Mouse (Mus musculus) embryonic facial prominence, embryonic 11.5 days (tissue): ENCODE data around the gene Syce3. TPM values are rescaled to one million over a fixed set of nuclear protein-coding genes. Genes with fewer than 3 reads are reported as not detected.
A peak's percentile ranks its signal among the peaks of the same experiment; 100 is the strongest.

ENCODE experiments used
- ATAC-seq: fragments of 200-750 bp; cut with Nextera tagmentation; replicated peaks from 2 replicates; pipeline ENCODE4 v1.8.0; 2017; ENCODE audit warnings: low read depth; ENCODE audit not compliant: insufficient number of reproducible peaks, low FRiP score, low TSS enrichment
- DNase-seq: peaks from one replicate; pipeline ENCODE4 v3.0.0-alpha.2; 2015; ENCODE audit warnings: low spot score
- H3K27ac ChIP-seq: fragments of 300-500 bp; sonication (generic); replicated peaks from 2 replicates; pipeline ENCODE4 v1.5.1; 2014; ENCODE audit warnings: mild to moderate bottlenecking, low read depth, low read length, control low read depth
- H3K27me3 ChIP-seq: fragments of 300-500 bp; sonication (generic); 2 replicates; pipeline ENCODE4 v1.6.1; 2014; ENCODE audit warnings: mild to moderate bottlenecking, low read length, moderate library complexity, mixed read lengths; ENCODE audit not compliant: control insufficient read depth, insufficient read depth
- H3K36me3 ChIP-seq: fragments of 300-500 bp; sonication (generic); replicated peaks from 2 replicates; pipeline ENCODE4 v1.6.1; 2014; ENCODE audit warnings: low read depth, mild to moderate bottlenecking, low read length, moderate library complexity, mixed read lengths; ENCODE audit not compliant: control insufficient read depth, insufficient read depth
- H3K4me1 ChIP-seq: fragments of 300-500 bp; sonication (generic); 2 replicates; pipeline ENCODE4 v1.6.1; 2014; ENCODE audit warnings: low read length, mixed read lengths; ENCODE audit not compliant: control insufficient read depth, insufficient read depth
- H3K4me2 ChIP-seq: fragments of 300-500 bp; sonication (generic); 2 replicates; pipeline ENCODE4 v1.6.1; 2014; ENCODE audit warnings: low read depth, mild to moderate bottlenecking, control low read depth, low read length, moderate library complexity
- H3K4me3 ChIP-seq: fragments of 300-500 bp; sonication (generic); 2 replicates; pipeline ENCODE4 v1.5.1; 2014; ENCODE audit warnings: low read depth, low read length, control low read depth
- H3K9ac ChIP-seq: fragments of 300-500 bp; sonication (generic); replicated peaks from 2 replicates; pipeline ENCODE4 v1.6.1; 2014; ENCODE audit warnings: mild to moderate bottlenecking, control low read depth, low read length
- H3K9me3 ChIP-seq: fragments of 300-500 bp; sonication (generic); replicated peaks from 2 replicates; pipeline ENCODE4 v1.6.1; 2016; ENCODE audit warnings: mild to moderate bottlenecking, low read length, inconsistent platforms, mixed read lengths; ENCODE audit not compliant: control insufficient read depth
- WGBS: fragments of 180-500 bp; shearing (Covaris S2); extraction: QIAGEN DNeasy Blood & Tissue Kit; methylation state at CpG from one replicate; pipeline ENCODE4 v1.1.7; 2014; 5-methylcytosine and 5-hydroxymethylcytosine counted together
- polyA plus RNA-seq: library from polyadenylated mRNA; unstranded; fragments of >200 nt; fragmentation: Nextera tagmentation; extraction: Ambion mirVana; gene quantifications from 2 replicates; pipeline ENCODE4 v1.2.1, GENCODE M21; 2014

The Syce3 gene
- polyA plus RNA-seq, 1 experiment from 2014 or later: not detected

- H3K4me3 ChIP-seq: peak within 1 kb of the TSS; percentile 75
- H3K4me1 ChIP-seq: no peaks in the 10 kb centered on the region
- H3K27me3 ChIP-seq: no peaks in the 10 kb centered on the region
- under 1% methylated on average over 67 of the region's 70 CpGs for WGBS
- peak; percentile 94 for ATAC-seq
- H3K9ac ChIP-seq: peak within 1 kb of the TSS; percentile 78
- H3K36me3 ChIP-seq: 0 out of 2 replicates have a peak, but pooled peaks cover 3% of the 10 kb centered on the region
- peak; percentile 94 for DNase-seq
- H3K4me2 ChIP-seq: peak within 1 kb of the TSS; percentile 93
- H3K9me3 ChIP-seq: no peaks in the 10 kb centered on the region
- peak within 1 kb of the TSS; percentile 79 for H3K27ac ChIP-seq
Observed at GRCm38 (mm10) chr15:89429352-89430221, 19.3 kb upstream of the Syce3 start, which contains the start of the genes C730034F03Rik, Gm44502 and Chkb. C730034F03Rik (plus strand) TSS chr15:89429589. Gm44502 (minus strand) TSS chr15:89429696. Chkb (minus strand) TSS chr15:89429908.

GRCm38 (mm10) chr15:89428821-89429351 is 18.6 kb upstream of the Syce3 start:
- 5% methylated on average over 22 of the region's 22 CpGs for WGBS
- H3K27ac ChIP-seq: no peak overlapping the region

GRCm38 (mm10) chr15:89428136-89428790 is 18.0 kb upstream of the Syce3 start:
- no peak for ATAC-seq
- Histone ChIP-seq H3K4me3 (peak overlapping the region; percentile 75), H3K4me2 (peak overlapping the region; percentile 93), H3K9me3 (no peaks in the 10 kb centered on the region), H3K27ac (no peak overlapping the region), H3K27me3 (no peaks in the 10 kb centered on the region), H3K36me3 (0 out of 2 replicates have a peak, but pooled peaks cover 3% of the 10 kb centered on the region), H3K4me1 (no peaks in the 10 kb centered on the region), H3K9ac (peak overlapping the region; percentile 78)
- no peak for DNase-seq
- 85% methylated on average over 19 of the region's 19 CpGs for WGBS

More at GRCm38 (mm10) chr15:89428821-89429351, 18.6 kb upstream of the Syce3 start:
- Histone ChIP-seq H3K9me3 (no peaks in the 10 kb centered on the region), H3K4me2 (peak overlapping the region; percentile 93), H3K36me3 (0 out of 2 replicates have a peak, but pooled peaks cover 3% of the 10 kb centered on the region), H3K9ac (peak overlapping the region; percentile 78), H3K4me1 (no peaks in the 10 kb centered on the region), H3K4me3 (peak overlapping the region; percentile 75), H3K27me3 (no peaks in the 10 kb centered on the region)
- ATAC-seq (peak; percentile 68), DNase-seq (no peak)

DNA sequence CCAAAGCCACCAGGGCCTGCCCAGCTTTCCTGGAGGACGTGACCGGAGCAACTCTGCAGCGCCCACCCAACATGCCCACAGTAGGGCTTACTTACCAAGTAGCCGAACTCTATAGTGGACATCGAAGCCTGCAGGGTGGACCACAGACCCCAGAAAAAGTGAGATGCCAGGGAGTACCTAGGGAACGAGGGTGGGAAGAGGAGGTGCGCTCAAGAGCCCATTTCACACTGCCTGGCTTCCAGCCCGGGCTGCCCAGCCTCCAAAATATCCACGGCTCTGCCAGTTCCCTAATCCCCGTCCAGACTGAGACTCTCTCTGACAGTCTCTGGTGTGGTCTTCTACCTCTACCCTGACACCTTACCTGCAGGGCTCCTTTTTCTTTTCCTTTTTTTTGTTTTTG is 16.4 kb upstream of the Syce3 start:
- DNase-seq (no peak), ATAC-seq (no peak)
- Histone ChIP-seq H3K27ac (no peak overlapping the region), H3K36me3 (0 out of 2 replicates have a peak, but pooled peaks cover 3% of the 10 kb centered on the region), H3K4me3 (no peak overlapping the region), H3K9ac (no peak overlapping the region), H3K4me1 (no peaks in the 10 kb centered on the region), H3K4me2 (no peak overlapping the region), H3K27me3 (no peaks in the 10 kb centered on the region), H3K9me3 (no peaks in the 10 kb centered on the region)
- WGBS: 85% methylated on average over 10 of the region's 10 CpGs

GRCm38 (mm10) chr15:89425711-89426121 is 15.4 kb upstream of the Syce3 start, which contains the start of gene Cpt1b:
Cpt1b (minus strand) TSS chr15:89425863.
- Histone ChIP-seq H3K4me2 (peak within 1 kb of the TSS; percentile 16), H3K27ac (no peak within 1 kb of the TSS), H3K4me1 (no peaks in the 10 kb centered on the region), H3K36me3 (0 out of 2 replicates have a peak, but pooled peaks cover 3% of the 10 kb centered on the region), H3K9me3 (no peaks in the 10 kb centered on the region), H3K4me3 (no peak within 1 kb of the TSS), H3K27me3 (no peaks in the 10 kb centered on the region), H3K9ac (no peak within 1 kb of the TSS)
- WGBS: 19% methylated on average over 6 of the region's 6 CpGs
- ATAC-seq (no peak), DNase-seq (no peak)

- DNase-seq (no peak), ATAC-seq (no peak)
- H3K9me3 ChIP-seq: no peaks in the 10 kb centered on the region
- H3K36me3 ChIP-seq: 0 out of 2 replicates have a peak, but pooled peaks cover 3% of the 10 kb centered on the region
- H3K27me3 ChIP-seq: no peaks in the 10 kb centered on the region
- no peaks in the 10 kb centered on the region for H3K4me1 ChIP-seq
- no peak overlapping the region for H3K4me2 ChIP-seq
- H3K9ac ChIP-seq: no peak overlapping the region
- no peak overlapping the region for H3K4me3 ChIP-seq
- 86% methylated on average over 8 of the region's 8 CpGs for whole genome bisulfite sequencing
- H3K27ac ChIP-seq: no peak overlapping the region
Observed at GRCm38 (mm10) chr15:89424621-89425020, 14.3 kb upstream of the Syce3 start.

DNA sequence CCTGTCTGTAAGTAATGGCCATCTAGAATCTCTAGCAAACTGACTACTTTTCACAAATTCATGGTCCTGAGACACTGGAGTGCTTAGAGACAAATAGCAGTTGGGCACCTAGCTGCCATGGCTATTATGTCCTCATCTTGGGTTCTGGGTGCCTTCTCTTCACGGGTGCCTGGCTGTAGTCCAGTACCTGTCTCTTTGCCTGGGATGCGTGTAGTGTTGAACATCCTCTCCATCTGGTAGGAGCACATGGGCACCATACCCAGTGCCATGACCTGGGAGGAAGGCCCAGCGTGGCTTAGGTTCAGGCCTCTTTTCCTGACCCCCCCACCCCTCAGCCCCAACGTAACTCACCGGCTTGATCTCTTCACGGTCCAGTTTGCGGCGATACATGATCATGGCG is 11.6 kb upstream of the Syce3 start:
- 92% methylated on average over 9 of the region's 9 CpGs for WGBS

More for the DNA sequence above, 11.6 kb upstream of the Syce3 start:
- Histone ChIP-seq H3K4me3 (no peak overlapping the region), H3K9ac (no peak overlapping the region), H3K36me3 (0 out of 2 replicates have a peak, but pooled peaks cover 3% of the 10 kb centered on the region), H3K27me3 (no peaks in the 10 kb centered on the region), H3K27ac (no peak overlapping the region), H3K4me2 (no peak overlapping the region), H3K9me3 (no peaks in the 10 kb centered on the region), H3K4me1 (no peaks in the 10 kb centered on the region)
- no peak for ATAC-seq
- DNase-seq: no peak
